Mouse (Mus musculus) retina, postnatal 7 days (tissue): Measurements from ENCODE around the gene Scgb1b17.
"Not testable (repeated sequence)": the region's sequence is repeated elsewhere in the genome, so short reads cannot be mapped to it uniquely, and the experiment has no call there.

ENCODE experiments used
- DNase-seq: peaks from one replicate; pipeline ENCODE4 v3.0.0-alpha.2; 2012; ENCODE audit warnings: low read depth, low spot score

The Scgb1b17 gene

DNA sequence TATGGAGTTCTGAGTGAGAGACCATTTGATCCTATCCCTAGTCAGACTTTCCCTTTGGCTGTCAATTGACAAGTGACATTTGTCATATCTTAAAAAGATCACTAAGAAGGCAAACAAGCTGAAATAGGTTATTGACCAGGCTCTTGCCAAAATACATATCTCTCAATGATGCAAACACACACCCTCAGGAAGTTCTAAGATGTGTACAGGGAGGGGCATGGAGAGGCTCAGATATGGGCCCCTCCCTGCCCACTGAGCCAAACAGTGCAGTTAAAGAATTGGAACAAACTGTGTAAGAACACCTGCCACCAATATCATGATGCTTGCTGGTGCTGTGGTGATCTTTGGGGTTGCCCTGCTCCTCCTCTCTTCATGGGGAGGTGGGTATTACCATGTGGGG is at the start of gene Scgb1b17:
Scgb1b17 (plus strand) TSS at position 301 of the 400 bp plus-strand sequence.
- not testable (repeated sequence) for DNase-seq

DNA sequence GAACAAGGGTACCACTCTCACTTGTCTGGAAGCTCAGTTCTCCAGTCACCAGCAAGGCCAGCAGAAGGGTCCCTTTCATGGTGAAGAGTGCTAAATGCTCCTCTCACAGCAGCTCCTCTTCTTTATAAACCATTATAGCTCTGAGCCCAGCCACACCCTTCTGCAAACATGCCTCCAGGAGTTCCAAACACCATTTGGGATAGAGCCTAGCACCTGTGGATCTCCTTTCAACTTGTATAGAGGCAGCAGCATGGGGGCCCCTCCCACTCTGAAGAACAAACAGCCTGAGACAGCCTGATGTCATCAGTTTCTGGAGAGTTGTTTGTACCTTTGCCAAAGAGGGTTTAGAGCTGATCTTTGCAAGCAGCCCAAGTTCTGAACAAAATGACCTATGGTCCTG is 6.8 kb upstream of the Scgb1b17 start, which contains the start of gene Scgb2b17:
Scgb2b17 (minus strand) TSS at position 101 of the 400 bp plus-strand sequence.
- DNase-seq = not testable (repeated sequence)
